Mouse (Mus musculus) erythroid progenitor cell, adult 5-6 weeks (primary cell): ENCODE results near the gene Ppard. TPM values are rescaled to one million over a fixed set of nuclear protein-coding genes. Genes with fewer than 3 reads are reported as not detected.
"Not testable (repeated sequence)": the region's sequence is repeated elsewhere in the genome, so short reads cannot be mapped to it uniquely, and the experiment has no call there.

Experiments
- ATAC-seq: replicated peaks from 2 replicates; pipeline ENCODE4 v1.8.0; 2016; ENCODE audit warnings: moderate number of reproducible peaks, mild to moderate bottlenecking, moderate TSS enrichment, inconsistent platforms; ENCODE audit not compliant: poor library complexity, low FRiP score, severe bottlenecking
- total RNA-seq, 2 experiments: library from RNA; stranded (forward) in 1 of 2; stranded (reverse) in 1 of 2; fragments of 150-400 nt in 1 of 2; fragments of 186-747, 209-891 nt in 1 of 2; gene quantifications; 2 replicates each; pipeline versions ENCODE4 v1.2.3 to v1.2.4; 2015 to 2017; ENCODE audit warnings: low replicate concordance in 2 of 2

Ppard gene
- total RNA-seq, 2 experiments from 2014 or later = 1.7 to 2.9 TPM

DNA sequence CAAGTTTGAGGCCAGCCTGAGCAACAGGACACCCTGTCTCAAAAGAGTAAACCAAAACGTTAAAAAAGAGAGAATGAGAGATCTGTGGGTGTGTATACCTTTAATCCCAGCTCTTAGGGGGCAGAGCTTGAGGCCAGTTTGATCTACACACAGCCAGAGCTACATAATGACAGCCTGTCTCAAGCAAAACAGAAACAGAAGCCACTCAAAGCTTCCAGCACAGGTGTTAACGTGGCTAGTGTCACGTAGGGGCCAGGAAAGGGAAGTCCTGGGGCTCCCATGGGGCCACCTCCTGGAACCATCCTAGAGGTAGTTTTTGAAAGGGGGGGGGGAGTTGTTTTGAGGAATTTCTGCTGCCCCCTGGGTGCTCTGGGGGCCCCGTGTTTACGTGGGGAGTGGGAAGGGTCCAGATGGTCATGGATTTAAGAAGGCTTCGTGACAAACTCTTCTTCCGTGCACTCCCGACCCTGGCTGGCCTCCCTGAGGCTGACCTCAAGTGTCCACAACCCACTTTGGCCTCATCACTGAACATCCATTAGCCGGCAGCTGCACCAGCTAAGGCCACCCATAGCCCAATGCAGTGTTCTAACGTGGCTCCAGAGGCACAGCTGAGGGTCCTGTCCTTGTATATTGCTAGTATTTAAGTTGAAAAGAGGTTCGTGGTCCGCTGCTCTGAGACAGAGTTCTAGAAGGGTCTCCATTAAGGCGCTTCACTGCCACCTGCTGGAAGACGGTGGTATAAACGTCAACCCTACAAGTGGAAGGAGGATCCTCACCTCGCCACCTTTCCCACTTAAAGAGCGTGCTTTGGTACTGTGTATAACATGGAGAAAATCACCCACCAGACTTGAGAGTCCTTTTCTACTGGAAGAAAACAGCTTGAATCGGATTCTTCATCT is 76.0 kb downstream of the Ppard start:
- peak; percentile 52; the same call in 1 of the 2 replicates for ATAC-seq

DNA sequence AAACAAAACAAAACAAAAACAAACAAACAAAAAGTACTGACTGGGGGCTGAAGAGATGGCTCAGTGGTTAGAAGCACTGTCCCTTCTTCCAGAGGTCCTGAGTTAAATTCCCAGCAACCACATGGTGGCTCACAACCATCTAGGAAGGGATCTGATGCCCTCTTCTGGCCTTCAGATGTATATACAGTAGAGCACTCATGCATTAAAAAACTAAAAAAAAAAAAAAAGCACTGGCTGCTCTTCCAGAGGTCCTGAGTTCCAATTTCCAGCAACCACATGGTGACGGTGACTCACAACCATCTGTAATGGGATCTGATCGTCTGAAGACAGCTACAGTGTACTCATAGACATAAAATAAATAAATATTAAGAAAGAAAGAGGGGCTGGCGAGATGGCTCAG is 78.3 kb downstream of the Ppard start:
- no peak for ATAC-seq

DNA sequence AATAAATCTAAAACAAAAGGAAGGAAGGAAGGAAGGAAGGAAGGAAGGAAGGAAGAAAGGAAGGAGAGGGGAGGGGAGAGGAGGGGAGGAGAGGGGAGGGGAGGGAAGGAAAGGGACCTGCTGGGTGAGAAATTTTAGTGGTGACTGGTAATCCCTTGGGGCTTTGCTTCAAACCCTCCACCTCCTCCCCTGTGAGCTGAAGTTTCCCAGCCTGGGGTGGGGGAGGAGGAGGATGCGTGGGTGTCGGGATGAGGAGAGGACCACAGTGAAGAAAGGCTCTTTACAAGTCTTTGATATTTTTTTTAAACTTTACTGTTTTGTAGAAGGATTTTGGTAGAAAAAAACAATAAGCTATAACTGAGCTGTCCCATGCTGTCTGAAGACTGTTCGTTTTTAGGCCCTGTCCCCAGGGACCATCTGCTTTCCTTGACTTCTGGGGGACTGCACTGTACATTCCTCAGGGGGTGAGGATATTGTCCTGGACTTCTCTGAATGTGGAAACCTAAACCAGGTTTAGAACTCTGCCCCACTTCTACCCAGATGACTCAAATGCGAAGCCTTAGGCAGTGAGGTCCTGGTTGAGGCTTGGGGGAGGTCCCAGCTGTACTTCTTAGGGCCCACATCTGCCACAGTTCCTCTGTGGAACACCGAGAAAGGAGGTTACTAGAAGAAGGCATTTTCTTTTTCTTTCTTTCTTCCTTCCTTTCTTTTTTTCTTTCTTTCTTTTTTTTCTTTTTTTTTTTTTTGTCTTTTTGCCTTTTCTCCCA is 79.0 kb downstream of the Ppard start:
- no peak for ATAC-seq

DNA sequence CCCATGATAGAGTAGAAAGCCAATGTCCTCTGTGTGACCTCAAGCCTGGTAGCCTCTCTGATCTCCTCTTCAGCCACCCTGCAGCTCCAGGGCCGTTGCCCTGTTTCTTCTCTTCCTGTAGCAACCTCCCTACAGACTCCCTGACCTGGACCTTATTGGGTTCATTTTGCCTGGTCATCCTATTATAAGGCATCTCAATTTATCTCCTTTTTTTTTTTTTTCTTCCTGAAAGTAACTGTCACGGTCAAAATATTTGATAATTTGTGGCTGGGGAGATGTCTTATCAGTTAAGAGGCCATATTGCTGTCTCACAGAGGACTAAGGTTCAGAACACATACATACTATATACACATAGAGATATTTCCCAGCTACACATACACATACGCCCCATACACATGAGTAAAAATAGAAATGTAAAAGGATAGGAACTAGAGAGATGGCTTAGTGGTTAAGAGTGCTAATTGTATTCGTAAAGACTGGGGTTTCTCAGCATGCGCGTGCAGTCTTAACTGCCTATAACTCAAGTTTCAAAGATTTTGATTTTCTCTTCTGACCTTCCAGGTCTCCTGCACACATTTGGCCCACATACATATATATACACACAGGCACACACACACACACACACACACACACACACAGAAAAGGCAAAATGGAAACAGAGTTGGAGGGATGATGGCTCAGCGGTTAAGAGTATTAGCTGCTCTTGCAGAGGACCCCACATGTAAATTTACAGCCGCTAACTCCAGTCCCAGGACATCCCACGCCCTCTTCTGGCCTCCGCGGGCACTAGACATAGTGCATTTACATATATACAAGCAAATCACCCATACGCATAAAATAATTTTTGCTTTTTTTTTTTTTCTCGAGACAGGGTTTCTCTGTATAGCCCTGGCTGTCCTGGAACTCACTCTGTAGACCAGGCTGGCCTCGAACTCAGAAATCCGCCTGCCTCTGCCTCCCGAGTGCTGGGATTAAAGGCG is 80.0 kb downstream of the Ppard start:
- ATAC-seq = peak; percentile 43; the same call in 1 of the 2 replicates

DNA sequence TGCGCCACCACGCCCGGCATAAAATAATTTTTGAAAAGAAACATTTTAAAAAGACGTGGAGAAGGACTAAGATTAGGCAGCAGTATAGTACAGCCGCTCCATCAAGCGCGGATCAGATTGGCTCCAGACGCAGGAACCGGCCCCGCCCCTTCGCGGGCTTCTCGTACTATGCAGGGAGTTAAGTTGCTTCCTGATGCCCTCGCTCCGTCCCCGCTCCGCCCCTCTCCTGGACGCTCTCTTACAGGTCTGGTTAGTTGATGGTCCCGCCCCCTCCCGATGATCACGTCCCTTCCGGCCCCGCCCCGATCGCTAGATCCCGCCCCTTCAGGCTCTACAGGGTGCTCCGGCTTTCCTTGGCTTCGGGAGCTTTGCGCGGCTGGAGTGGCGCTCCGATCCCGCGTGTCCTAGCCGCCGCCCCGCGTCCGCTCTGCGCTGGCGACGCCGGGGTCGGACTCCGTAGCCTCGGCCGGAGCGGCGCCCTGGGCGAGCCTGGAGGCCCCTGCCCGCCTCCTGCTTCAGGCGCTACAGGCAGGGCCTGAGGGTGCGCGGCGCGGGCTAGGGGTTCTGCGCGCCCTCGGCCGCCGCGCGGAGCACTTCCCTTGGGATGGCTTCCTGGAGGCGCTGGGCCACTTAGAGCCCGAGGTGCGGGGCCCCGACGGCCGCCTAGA is 80.8 kb downstream of the Ppard start, which contains the start of gene Fance:
Gene Fance, plus strand, starts transcription at position 308 of the 668 bp plus-strand sequence.
- peak; percentile 94 for ATAC-seq

DNA sequence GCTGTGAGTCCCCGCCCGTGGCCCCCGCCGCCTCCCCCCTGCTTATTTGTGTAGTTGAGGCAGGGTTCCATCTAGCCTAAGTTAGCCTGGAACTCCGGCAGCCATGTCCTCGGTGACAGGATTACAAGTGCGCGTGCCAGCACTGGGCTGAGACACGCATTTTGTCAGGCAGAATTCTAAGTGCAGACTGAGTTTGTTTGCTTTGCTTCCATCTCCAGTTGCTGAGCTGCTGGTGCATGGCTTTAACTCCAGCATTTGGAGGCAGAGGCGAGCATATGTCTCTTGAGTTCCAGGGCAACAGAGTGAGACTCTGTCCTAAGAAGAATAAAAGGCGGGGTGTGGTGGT is 81.4 kb downstream of the Ppard start:
- no peak for ATAC-seq

DNA sequence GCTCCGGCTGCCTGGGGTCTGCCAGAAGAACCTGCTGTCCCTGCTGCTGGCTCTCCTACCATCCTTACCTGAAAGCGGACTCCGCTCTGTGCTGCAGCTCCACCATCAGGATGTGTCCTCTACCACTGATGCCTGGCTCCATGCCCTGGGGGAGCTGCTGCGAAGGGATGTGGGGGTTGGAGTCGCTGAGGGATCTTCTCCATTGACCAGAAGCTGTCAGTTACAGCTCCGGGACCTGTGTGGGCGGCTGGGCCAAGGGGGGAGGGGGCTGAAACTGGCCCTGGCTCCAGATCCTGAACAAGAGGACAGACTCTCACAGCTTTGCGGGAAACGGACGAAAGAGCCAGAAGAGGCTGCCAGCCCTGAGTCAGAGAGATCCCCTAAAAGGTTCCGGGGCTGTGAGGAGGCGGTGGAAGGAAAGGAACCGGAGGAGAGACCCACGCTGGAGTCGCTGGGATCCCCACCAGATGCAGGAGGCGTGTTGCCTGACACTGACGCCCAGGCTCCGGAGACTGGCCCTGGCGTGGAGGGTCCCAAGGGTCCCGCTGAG is 83.2 kb downstream of the Ppard start:
- ATAC-seq = no peak

DNA sequence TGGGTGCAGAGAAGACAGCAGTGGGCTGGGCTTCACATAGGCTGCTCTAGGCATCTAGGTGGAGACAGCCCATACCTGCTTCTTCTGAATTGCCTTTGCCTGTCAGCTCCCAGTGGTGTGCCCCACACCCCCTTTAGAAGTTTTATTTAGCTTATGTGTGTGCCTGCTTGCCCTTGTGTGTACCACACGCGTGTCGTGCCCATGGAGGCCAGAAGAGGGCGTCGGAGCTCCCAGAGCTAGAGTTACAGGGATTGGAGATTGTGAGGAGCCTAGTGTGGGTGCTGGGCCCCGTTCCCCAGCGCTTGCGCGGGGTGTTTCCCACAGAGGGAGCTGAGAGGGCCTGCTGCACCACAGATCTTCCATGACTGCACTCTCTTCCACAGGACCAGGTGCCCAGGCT is 84.0 kb downstream of the Ppard start:
- no peak for ATAC-seq

DNA sequence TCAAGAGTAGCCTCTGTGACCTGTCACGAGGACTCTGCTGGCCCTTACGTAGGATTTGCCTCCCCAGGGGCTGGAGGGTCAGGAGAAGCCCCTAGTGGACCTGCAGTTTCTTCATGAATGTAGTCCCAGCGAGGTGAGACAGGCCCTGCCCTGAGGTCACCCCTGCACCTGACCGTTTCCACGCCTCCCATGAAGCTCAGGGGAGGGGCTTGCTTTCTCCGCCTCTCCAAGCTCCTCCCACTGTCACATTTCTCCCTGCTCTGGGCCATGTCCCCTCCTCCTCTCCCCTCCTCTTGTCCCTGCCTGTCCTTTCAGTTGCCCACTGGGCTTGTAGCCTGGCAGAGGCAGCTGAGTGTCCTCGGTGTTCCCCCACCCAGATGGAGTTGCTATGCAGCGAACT is 84.6 kb downstream of the Ppard start:
- ATAC-seq = no peak

DNA sequence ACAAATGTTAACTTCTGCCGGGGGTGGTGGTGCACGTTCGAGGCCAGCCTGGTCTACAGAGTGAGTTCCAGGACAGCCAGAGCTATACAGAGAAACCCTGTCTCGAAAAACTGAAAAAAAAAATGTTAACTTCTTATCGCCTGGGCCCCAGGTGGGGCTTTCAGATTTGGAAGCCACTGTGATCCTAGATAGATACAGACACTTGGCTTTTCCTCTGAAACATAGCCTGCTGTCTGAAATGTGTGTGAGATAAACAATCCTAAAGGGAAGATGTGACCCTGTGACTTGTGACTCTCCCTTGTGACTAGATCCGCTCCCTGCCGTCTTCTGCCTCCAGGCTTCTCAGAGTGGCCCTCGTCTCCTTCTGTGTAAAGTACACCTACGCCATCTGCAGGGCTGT is 85.2 kb downstream of the Ppard start:
- no peak for ATAC-seq

DNA sequence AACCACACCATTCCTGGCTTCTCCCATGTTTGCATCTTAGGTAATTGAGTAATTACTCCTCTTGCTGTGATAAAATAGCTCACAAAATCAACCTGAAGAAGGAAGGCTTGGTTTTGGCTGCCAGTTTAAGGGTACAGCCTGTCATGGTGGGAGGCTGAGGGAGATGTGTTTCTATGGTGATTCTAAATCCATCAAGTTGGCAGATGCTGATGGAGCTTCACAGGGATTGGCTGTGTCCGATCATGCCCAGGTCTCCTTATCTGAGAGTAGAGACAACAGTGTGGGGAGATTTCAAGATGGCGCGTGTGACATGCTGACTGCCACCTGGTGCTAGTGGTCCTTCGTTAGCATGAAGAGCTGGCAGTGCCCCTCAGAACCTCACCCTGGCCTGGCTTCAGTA is 89.2 kb downstream of the Ppard start:
- no peak for ATAC-seq

DNA sequence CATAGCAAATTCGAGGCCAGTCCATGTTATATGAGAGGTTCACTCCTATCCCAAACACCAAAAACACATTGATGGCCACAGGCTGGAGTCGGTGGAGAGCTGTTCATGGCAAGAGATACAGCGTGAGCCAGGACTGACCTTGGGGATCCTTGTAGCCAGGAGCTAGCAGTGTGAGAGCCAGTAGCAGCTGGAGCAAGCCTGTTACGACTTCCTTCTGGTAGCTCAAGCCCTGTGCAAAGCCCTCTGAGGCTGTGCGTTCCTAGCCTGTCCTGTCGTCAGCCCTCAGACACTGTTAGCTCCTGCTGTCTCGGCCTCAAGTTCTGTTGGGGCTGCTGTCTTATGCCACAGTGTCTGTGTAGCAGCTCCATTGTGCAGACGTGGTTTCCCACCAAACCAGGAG is 91.3 kb downstream of the Ppard start:
- ATAC-seq = no peak

DNA sequence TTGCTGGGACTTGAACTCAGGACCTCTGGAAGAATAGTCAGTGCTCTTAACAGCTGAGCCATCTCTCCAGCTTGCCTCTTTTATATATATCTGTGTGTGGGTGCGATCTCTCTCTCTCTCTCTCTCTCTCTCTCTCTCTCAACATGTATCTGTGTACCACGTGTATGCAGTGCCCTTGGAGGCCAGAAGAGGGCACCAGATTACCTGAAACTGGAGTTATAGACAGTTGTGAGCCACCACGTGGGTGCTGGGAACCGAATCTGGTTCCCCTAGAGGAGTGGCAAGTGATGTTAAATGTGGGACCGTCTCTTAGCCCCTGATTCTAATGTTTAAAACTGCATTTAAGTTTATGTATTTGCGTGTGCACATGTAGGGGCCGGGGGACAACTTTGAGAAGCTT is 91.9 kb downstream of the Ppard start:
- ATAC-seq = not testable (repeated sequence)

DNA sequence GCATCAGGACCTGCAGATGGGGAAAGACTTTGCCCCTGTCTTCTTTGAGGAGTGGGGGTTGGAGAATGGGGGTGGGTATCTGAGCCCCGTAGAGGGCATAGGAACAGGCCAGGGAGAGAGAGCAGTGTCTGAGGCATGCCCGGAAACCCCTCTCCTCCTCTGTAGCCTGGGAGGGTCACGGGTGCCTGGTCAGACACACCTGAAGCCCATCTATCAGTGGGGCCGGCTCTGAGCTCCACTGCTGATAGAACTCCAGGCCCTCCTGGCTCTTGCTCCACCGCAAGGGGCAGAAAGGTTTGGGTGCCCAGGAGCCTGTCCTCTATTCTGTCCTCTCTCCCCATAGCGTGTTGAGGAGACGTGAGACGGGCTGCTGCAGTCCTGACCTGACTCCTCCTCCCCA is 93.3 kb downstream of the Ppard start:
- no peak for ATAC-seq

DNA sequence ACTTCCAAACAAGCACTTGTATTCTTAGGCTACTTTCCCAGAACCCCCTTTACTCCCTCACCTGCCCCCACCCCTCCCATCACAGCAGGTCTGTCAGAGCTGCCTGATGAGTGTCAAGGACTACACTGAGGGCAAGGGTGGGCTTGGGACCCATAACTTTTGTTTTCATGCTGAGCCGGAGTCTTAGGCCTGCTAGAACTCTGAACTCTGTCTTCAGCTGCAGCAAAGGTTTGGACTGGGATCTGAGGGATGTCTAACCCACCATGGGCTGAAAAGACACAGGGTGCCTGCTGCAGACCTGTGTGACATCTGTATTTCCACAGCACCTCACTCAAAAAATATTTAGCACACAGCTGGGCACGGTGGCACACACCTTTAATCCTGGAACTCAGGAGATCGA is 94.5 kb downstream of the Ppard start:
- ATAC-seq = no peak

DNA sequence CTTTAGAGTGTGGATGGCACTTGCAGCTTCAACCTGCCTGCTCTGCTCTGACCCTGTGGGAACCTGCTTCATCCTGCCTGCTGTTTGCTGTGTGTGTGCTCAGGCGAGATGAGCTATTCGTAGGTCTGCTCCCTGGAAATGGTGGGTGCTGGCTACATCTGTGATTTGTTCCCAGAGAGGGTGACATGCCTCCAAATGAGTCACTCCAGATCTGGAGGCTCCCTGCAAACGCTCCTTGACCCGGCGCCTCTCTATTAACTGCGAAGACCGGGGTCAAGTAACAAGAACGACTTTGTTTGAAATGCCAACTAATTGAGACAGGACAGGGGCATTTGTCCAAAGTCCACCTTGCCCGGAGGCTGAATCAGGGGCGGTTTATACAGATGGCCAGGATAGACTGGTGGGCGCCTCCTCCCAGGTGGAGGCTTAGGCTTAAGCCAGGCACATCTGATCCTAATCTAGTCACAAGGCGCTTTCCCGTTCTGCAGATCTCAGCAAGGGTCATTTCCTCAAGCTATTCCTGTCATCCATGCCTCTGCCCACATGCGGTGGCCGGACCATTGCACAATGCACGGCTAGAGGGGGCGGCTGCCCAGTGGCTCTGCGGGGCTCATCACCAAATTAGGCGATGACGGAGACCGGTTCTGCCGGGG is 95.3 kb downstream of the Ppard start:
- no peak; the same call in none of the 2 replicates for ATAC-seq

DNA sequence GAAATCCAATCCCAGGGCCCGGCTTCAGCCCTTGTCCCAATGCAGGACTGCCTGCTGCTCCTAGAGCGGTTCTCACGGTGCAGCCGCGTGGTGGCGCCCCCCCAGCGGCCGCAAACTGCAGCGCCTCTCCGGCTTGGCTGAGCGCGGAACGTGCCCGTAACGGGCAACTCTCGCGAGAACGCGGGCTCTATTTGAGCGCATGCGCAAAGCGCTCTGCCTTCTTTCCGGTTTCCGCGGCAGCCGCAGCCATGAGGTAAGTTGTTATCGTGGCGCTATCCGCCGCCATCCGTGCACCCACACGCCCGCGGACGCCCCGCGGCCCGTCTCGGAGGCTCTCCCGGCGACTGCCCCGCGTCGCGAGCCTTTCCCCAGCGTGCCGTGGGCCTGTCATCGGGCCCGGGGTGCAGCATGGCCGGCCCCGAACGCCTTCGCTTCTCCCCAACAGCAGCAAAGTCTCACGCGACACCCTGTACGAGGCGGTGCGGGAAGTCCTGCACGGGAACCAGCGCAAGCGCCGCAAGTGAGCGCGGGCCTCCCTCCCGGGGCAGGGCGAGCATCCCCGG is 95.9 kb downstream of the Ppard start, which contains the start of gene Rpl10a:
Gene Rpl10a, plus strand, starts transcription at position 106 of the 563 bp plus-strand sequence.
- ATAC-seq = peak; percentile 92

DNA sequence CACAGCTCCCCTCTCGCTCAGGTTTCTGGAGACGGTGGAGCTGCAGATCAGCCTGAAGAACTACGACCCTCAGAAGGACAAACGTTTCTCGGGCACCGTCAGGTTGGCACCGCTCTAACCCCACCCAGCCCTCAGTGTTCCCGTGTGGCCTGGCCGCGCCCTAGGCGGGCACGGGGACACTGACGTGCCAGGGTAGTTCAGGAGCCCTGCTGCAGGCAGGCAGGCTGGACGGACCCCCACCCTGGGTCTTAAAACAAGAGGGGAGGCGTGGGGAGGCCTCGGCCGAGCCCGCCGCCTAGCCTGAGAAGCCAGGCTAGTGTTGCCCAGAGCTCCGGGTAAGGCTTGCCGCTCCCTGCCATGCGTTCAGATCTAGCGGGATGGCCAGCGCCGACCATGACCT is 96.4 kb downstream of the Ppard start:
- peak; percentile 56 for ATAC-seq
